Mouse (Mus musculus) hindbrain, embryonic 13.5 days (tissue): ENCODE results near the gene Vasn. TPM values are rescaled to one million over a fixed set of nuclear protein-coding genes. Genes with fewer than 3 reads are reported as not detected.

Source experiments
- ATAC-seq: fragments of 200-750 bp; cut with Nextera tagmentation; 2 replicates; pipeline ENCODE4 v1.8.0; 2017; ENCODE audit warnings: moderate TSS enrichment; ENCODE audit not compliant: low FRiP score
- H3K27ac ChIP-seq: fragments of 300-500 bp; sonication (generic); 2 replicates; pipeline ENCODE4 v1.5.1; 2015; ENCODE audit warnings: inconsistent platforms, mild to moderate bottlenecking, moderate library complexity
- H3K27me3 ChIP-seq: fragments of 300-500 bp; sonication (generic); 2 replicates; pipeline ENCODE4 v1.6.1; 2015; ENCODE audit warnings: mild to moderate bottlenecking, inconsistent platforms
- H3K36me3 ChIP-seq: fragments of 300-500 bp; sonication (generic); 2 replicates; pipeline ENCODE4 v1.6.1; 2015; ENCODE audit warnings: mild to moderate bottlenecking, inconsistent platforms
- H3K4me1 ChIP-seq: fragments of 300-500 bp; sonication (generic); replicated peaks from 2 replicates; pipeline ENCODE4 v1.6.1; 2015; ENCODE audit warnings: inconsistent platforms
- H3K4me2 ChIP-seq: fragments of 300-500 bp; sonication (generic); 2 replicates; pipeline ENCODE4 v1.6.1; 2015; ENCODE audit warnings: inconsistent platforms, mild to moderate bottlenecking, moderate library complexity
- H3K4me3 ChIP-seq: fragments of 300-500 bp; sonication (generic); 2 replicates; pipeline ENCODE4 v1.5.1; 2015; ENCODE audit warnings: mild to moderate bottlenecking, inconsistent platforms
- H3K9ac ChIP-seq: fragments of 300-500 bp; sonication (generic); 2 replicates; pipeline ENCODE4 v1.6.1; 2015; ENCODE audit warnings: mild to moderate bottlenecking, inconsistent platforms
- H3K9me3 ChIP-seq: fragments of 300-500 bp; sonication (generic); 2 replicates; pipeline ENCODE4 v1.6.1; 2016; ENCODE audit warnings: inconsistent platforms
- WGBS: fragments of 180-500 bp; shearing (Covaris S2); methylation state at CpG from one replicate; pipeline ENCODE4 v1.1.7; 2015; 5-methylcytosine and 5-hydroxymethylcytosine counted together
- polyA plus RNA-seq: library from polyadenylated mRNA; unstranded; fragments of >200 nt; fragmentation: Nextera tagmentation; extraction: Ambion mirVana; gene quantifications from 2 replicates; pipeline ENCODE4 v1.2.1, GENCODE M21; 2015

Vasn gene
- 6.3 and 7.3 TPM in 2 replicates for polyA plus RNA-seq

- H3K9me3 ChIP-seq = no peaks in the 10 kb centered on the region
- peaks cover 14% of the 10 kb centered on the region for H3K36me3 ChIP-seq
- H3K9ac ChIP-seq = peak within 1 kb of the TSS; percentile 77
- H3K4me1 ChIP-seq = peaks cover 59% of the 10 kb centered on the region
- peak within 1 kb of the TSS; percentile 70 for H3K27ac ChIP-seq
- H3K4me3 ChIP-seq = peak within 1 kb of the TSS; percentile 53
- no peaks in the 10 kb centered on the region for H3K27me3 ChIP-seq
- WGBS = under 1% methylated on average over 22 of the region's 22 CpGs
- H3K4me2 ChIP-seq = peak within 1 kb of the TSS; percentile 80
- ATAC-seq = peak; percentile 90
Measured at GRCm38 (mm10) chr16:4639831-4640237, at the start of gene Vasn, which contains the start of gene Dnaja3. Gene Vasn (plus strand): TSS chr16:4639941. Gene Dnaja3 (plus strand): TSS chr16:4639989.

GRCm38 (mm10) chr16:4590236-4590635, 49.5 kb upstream of the Vasn start:
- 98% methylated on average over 9 of the region's 9 CpGs for WGBS
- H3K27me3 ChIP-seq = no peaks in the 10 kb centered on the region
- peaks cover 6% of the 10 kb centered on the region; the same call in 1 of the 2 replicates for H3K36me3 ChIP-seq
- no peak overlapping the region for H3K4me3 ChIP-seq
- no peak overlapping the region for H3K9ac ChIP-seq
- H3K9me3 ChIP-seq = no peaks in the 10 kb centered on the region
- ATAC-seq = no peak
- H3K27ac ChIP-seq = no peak overlapping the region
- H3K4me2 ChIP-seq = no peak overlapping the region
- H3K4me1 ChIP-seq = peaks cover 45% of the 10 kb centered on the region

DNA sequence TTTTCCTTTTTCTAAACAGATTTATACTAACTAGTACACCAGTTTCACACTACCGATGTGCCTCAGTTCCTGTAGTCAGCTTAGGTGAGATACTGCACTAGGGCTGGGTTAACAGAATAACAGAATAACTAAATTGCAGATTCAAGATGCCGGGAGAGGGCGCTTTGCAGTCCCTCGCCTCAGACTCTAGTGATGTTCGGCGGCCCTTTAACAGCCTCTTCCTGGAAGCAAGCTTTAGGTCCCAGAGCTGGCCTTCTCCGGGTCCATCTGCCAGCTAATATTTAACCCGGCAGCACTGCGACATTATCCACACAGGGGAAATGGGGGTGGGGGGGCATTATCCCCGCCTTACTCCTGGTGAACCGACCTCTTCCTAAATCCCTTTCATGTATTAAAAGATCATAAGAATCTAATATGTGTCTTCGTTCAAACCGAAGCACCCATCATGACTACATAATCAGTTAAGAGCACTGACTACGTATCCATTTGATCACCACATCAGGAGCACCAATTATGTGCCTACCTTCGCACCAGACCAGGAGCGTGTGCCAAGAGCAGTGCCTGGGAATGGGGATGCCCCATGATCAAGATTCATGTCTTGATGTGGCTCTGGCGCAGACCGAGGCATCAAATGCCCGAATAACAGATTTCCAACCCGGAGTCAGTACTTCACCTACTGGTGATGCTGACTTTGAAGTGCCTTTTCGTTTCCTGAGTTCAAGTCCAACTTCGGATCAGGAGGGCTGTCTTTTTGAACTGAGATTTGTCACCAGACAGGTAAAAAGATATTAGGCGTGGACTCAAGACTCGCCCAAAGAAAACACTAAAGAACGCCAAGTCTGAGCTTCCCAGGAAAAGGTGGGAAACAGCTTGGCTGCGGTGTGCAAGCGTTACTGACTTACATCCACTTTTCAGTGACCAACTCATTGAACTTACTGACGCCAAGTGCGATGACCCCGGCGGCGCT, 46.5 kb upstream of the Vasn start:
- peak overlapping the region; percentile 96 for H3K9ac ChIP-seq
- ATAC-seq = no peak
- no peaks in the 10 kb centered on the region for H3K27me3 ChIP-seq
- 12% methylated on average over 32 of the region's 32 CpGs for WGBS
- peak overlapping the region; percentile 97 for H3K4me2 ChIP-seq
- H3K4me1 ChIP-seq = peaks cover 56% of the 10 kb centered on the region
- peaks cover 6% of the 10 kb centered on the region; the same call in 1 of the 2 replicates for H3K36me3 ChIP-seq
- peak overlapping the region; percentile 84 for H3K4me3 ChIP-seq
- no peaks in the 10 kb centered on the region for H3K9me3 ChIP-seq
- peak overlapping the region; percentile 96 for H3K27ac ChIP-seq

DNA sequence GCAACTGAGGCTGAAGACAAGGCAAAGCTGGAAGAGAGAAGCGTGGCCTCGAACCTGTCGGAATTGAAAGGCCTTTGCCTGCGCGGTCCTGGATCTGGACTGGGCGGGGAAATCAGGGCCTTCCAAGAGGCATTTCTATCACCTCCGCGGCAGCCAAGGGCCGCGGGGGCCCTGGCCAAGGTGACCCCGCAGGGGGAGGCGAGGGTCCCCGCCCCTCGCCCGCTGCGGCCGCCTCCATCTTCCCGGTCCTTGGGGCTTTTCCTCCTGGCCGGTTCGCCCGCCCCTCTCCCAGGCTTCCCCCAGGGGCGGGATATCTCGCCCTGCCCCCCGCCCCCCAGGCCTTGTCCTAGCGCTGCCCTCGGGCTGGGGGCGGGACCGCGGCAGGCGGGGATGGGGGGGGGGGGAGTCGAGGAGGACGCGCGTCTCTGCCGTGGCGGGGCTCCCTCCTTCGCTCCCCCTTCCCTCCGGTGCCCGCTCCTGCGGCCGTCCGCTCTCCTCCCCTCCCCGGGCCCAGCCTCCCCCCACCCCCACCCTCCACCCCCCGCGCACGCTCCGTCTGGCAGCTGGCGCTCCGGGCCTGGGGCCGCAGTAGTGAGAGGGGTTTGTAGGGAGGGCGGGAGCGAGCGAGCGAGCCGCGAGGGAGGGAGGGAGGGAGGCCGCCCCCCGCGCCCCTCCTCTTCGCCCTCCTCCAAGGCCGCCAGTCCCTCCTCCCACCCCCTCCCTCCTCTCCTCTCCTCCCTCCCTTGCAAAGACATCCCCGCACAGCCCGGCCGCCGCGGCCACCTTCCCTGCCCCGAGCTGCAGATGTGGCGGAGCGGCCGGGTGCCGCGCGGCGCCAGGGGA, 45.5 kb upstream of the Vasn start, which contains the start of gene Glis2:
Gene Glis2, plus strand, starts transcription at position 743 of the 843 bp plus-strand sequence.
- peak within 1 kb of the TSS; percentile 84 for H3K4me3 ChIP-seq
- peaks cover 66% of the 10 kb centered on the region for H3K4me1 ChIP-seq
- peak within 1 kb of the TSS; percentile 97 for H3K4me2 ChIP-seq
- WGBS = under 1% methylated on average over 21 of the region's 74 CpGs
- peak within 1 kb of the TSS; percentile 96 for H3K27ac ChIP-seq
- peak within 1 kb of the TSS; percentile 96 for H3K9ac ChIP-seq
- no peaks in the 10 kb centered on the region for H3K27me3 ChIP-seq
- H3K9me3 ChIP-seq = no peaks in the 10 kb centered on the region
- peak; percentile 86 for ATAC-seq
- H3K36me3 ChIP-seq = peaks cover 6% of the 10 kb centered on the region; the same call in 1 of the 2 replicates

DNA sequence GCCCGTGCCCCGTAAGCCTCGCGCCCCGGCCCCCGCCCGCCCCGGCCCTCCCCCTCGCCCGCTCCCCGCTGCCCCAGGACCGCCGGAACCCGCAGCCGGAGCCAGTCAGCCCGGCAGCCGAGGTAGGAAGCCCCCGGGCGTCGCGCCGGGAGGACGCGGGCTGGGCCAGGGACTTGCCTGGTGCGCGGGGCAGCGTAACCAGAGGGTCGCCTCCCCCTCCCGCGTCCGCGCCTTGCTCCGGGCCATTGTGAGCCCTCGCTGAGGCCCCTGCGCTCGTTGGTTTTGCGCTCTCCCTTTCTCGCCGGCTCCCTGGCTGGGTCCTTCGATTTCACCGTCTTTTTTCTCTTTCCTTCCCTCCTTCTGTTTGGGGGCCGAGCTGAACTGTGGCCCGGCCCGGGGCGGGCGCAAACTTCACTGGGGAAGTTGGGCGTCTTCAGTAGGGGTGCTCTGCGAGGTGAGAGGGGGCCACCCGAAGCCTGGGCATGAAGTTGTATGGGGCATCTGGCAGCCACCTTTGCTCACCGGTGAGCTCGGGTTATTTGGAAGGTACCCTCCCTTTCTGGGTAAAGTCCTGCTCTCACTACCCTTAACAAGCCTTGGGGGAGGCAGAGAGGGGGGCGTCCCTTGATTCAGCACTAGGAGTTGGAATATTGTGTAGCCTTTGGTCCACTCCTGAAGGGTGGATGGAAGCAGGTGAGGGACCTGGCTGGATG, 44.8 kb upstream of the Vasn start:
- Histone ChIP-seq H3K27me3 (no peaks in the 10 kb centered on the region), H3K4me3 (peak overlapping the region; percentile 84), H3K9ac (peak overlapping the region; percentile 96), H3K27ac (peak overlapping the region; percentile 96), H3K4me1 (peaks cover 72% of the 10 kb centered on the region), H3K9me3 (no peaks in the 10 kb centered on the region), H3K36me3 (peaks cover 6% of the 10 kb centered on the region; the same call in 1 of the 2 replicates), H3K4me2 (peak overlapping the region; percentile 97)
- WGBS = 0% methylated on average over 29 of the region's 52 CpGs
- ATAC-seq = peak; percentile 30

DNA sequence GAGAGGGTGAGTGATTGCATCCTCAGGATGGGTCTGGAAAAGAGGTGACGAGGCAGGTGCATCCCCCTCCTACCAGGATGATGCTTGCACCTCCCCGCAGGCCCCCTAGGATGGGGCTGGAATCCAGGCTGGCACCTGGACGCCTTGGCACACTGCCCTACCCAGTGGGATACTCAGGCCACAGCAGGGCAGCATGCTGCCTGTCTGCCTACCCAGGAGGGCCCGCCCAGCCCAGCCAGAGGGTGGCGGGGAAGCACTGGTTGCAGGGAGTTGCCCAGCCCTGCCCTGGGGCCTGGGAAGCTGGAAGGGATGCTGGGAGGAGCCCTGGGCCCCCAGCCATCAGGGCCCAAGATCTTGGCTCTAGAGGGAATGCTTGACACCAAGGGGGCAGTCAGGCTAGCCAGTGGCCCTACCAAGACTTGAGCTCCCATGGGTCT, 44.2 kb upstream of the Vasn start:
- H3K27ac ChIP-seq = peak overlapping the region; percentile 96
- H3K4me2 ChIP-seq = peak overlapping the region; percentile 97
- H3K9me3 ChIP-seq = no peaks in the 10 kb centered on the region
- H3K27me3 ChIP-seq = no peaks in the 10 kb centered on the region
- ATAC-seq = peak; percentile 6; the same call in 1 of the 2 replicates
- WGBS = 2% methylated on average over 5 of the region's 5 CpGs
- peak overlapping the region; percentile 96 for H3K9ac ChIP-seq
- H3K36me3 ChIP-seq = peaks cover 4% of the 10 kb centered on the region; the same call in 1 of the 2 replicates
- peaks cover 76% of the 10 kb centered on the region for H3K4me1 ChIP-seq
- peak overlapping the region; percentile 84 for H3K4me3 ChIP-seq

- H3K4me2 ChIP-seq = peak overlapping the region; percentile 97
- peak overlapping the region; percentile 84 for H3K4me3 ChIP-seq
- H3K4me1 ChIP-seq = peaks cover 82% of the 10 kb centered on the region
- H3K9me3 ChIP-seq = no peaks in the 10 kb centered on the region
- H3K36me3 ChIP-seq = no peaks in the 10 kb centered on the region
- peak overlapping the region; percentile 96 for H3K9ac ChIP-seq
- H3K27ac ChIP-seq = peak overlapping the region; percentile 96
- no peaks in the 10 kb centered on the region for H3K27me3 ChIP-seq
- ATAC-seq = no peak
- 3% methylated on average over 3 of the region's 3 CpGs for WGBS
Measured at GRCm38 (mm10) chr16:4596141-4596728, 43.5 kb upstream of the Vasn start.

GRCm38 (mm10) chr16:4596836-4597235, 42.9 kb upstream of the Vasn start:
- peak overlapping the region; percentile 97 for H3K4me2 ChIP-seq
- WGBS = 24% methylated on average over 2 of the region's 2 CpGs
- peak overlapping the region; percentile 84 for H3K4me3 ChIP-seq
- ATAC-seq = no peak
- H3K4me1 ChIP-seq = peaks cover 85% of the 10 kb centered on the region
- no peaks in the 10 kb centered on the region for H3K9me3 ChIP-seq
- peak overlapping the region; percentile 96 for H3K27ac ChIP-seq
- H3K36me3 ChIP-seq = no peaks in the 10 kb centered on the region
- H3K27me3 ChIP-seq = no peaks in the 10 kb centered on the region
- H3K9ac ChIP-seq = peak overlapping the region; percentile 96

DNA sequence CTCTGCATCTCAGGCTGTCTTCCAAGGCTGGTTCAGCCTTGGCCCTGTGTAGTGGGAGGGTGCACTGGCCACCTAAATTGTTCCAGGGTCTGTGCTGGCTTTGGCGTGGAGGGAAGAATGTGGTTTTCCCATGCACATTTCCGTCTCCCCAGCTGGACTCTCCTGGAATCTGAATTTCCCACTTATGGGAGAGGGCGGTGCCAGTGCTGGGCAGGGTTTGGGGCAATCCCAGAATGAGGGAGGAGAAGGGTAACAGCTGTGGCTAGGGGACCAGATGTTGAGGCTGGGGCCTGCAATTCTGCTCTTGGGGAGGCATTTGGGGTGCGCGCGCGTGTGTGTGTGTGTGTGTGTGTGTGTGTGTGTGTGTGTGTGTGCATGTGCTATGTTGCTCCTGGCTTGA, 42.4 kb upstream of the Vasn start:
- peak overlapping the region; percentile 84 for H3K4me3 ChIP-seq
- WGBS = 59% methylated on average over 7 of the region's 7 CpGs
- H3K36me3 ChIP-seq = no peaks in the 10 kb centered on the region
- H3K9ac ChIP-seq = peak overlapping the region; percentile 96
- H3K4me2 ChIP-seq = peak overlapping the region; percentile 97
- H3K4me1 ChIP-seq = peaks cover 85% of the 10 kb centered on the region
- peak overlapping the region; percentile 75; the same call in 1 of the 2 replicates for H3K27ac ChIP-seq
- H3K9me3 ChIP-seq = no peaks in the 10 kb centered on the region
- ATAC-seq = no peak
- no peaks in the 10 kb centered on the region for H3K27me3 ChIP-seq

GRCm38 (mm10) chr16:4598041-4598440, 41.7 kb upstream of the Vasn start:
- no peak overlapping the region; the same call in 1 of the 2 replicates for H3K4me3 ChIP-seq
- ATAC-seq = no peak
- H3K9me3 ChIP-seq = no peaks in the 10 kb centered on the region
- 54% methylated on average over 5 of the region's 5 CpGs for WGBS
- H3K36me3 ChIP-seq = no peaks in the 10 kb centered on the region
- H3K27me3 ChIP-seq = no peaks in the 10 kb centered on the region
- H3K9ac ChIP-seq = peak overlapping the region; percentile 96
- H3K4me2 ChIP-seq = peak overlapping the region; percentile 97
- peak overlapping the region; percentile 75 for H3K27ac ChIP-seq
- H3K4me1 ChIP-seq = peaks cover 85% of the 10 kb centered on the region
